ENCODE assay signal across 15 mouse cellular contexts in genomic region chr17:35061299-35061698, GRCm38 (mm10). TPM values are rescaled to one million over a fixed set of nuclear protein-coding genes. Genes with fewer than 3 reads are reported as not detected.
DNase-seq lines count a peak whose midpoint lies in the region; ATAC-seq lines count a peak whose summit lies in the region.
"Had no signal": no experiment of that assay in that cellular context is flagged by ENCODE, and none has a peak within 500 bp of the region (broad histone marks: within the 10 kb centered on the region; RNA-seq: fewer than 3 reads in every experiment).

No protein-coding gene starts in this region.

- no peak overlapping the region for H3K9ac ChIP-seq in hindbrain, embryonic 12.5 days
- no peak overlapping the region for H3K9ac ChIP-seq in hindbrain, embryonic 11.5 days (ENCODE audit: low read depth, low read length)
- H3K9ac ChIP-seq in neural tube, embryonic 11.5 days (ENCODE audit: low read length), result no peak overlapping the region
- no peak overlapping the region for H3K9ac ChIP-seq in limb, embryonic 12.5 days (replicated peaks)

- H3K27ac ChIP-seq in hindbrain, embryonic 12.5 days, result no peak overlapping the region
- H3K27ac ChIP-seq in hindbrain, embryonic 11.5 days (ENCODE audit: low read depth, low read length), result no peak overlapping the region
- H3K27ac ChIP-seq in neural tube, embryonic 11.5 days (ENCODE audit: low read depth, low read length), result no peak overlapping the region
- no peak overlapping the region for H3K27ac ChIP-seq in limb, embryonic 12.5 days
- H3K27ac ChIP-seq: heart, embryonic 10.5 days; hindbrain, embryonic 14.5 days had no signal

- H3K4me2 ChIP-seq in hindbrain, embryonic 12.5 days (replicated peaks), result 0 out of 2 replicates have a peak overlapping the region, but pooled peaks have one; percentile 15
- H3K4me2 ChIP-seq in hindbrain, embryonic 11.5 days (replicated peaks; ENCODE audit: low read depth, low read length), result no peak overlapping the region
- no peak overlapping the region for H3K4me2 ChIP-seq in neural tube, embryonic 11.5 days (ENCODE audit: low read depth)
- H3K4me2 ChIP-seq in limb, embryonic 12.5 days, result no peak overlapping the region

- no peaks in the 10 kb centered on the region for H3K9me3 ChIP-seq in hindbrain, embryonic 12.5 days (replicated peaks)
- H3K9me3 ChIP-seq in hindbrain, embryonic 11.5 days (ENCODE audit: control insufficient read depth, low read length), result no peaks in the 10 kb centered on the region
- no peaks in the 10 kb centered on the region for H3K9me3 ChIP-seq in neural tube, embryonic 11.5 days (ENCODE audit: control insufficient read depth, low read length)
- H3K9me3 ChIP-seq in limb, embryonic 12.5 days, result no peaks in the 10 kb centered on the region
- H3K9me3 ChIP-seq: heart, embryonic 10.5 days had no signal

- peak overlapping the region; percentile 73; the same call in 1 of the 2 replicates for H3K4me3 ChIP-seq in hindbrain, embryonic 12.5 days
- no peak overlapping the region for H3K4me3 ChIP-seq in hindbrain, embryonic 11.5 days (ENCODE audit: low read depth, low read length)
- 0 out of 2 replicates have a peak overlapping the region, but pooled peaks have one; percentile 60 for H3K4me3 ChIP-seq in neural tube, embryonic 11.5 days (ENCODE audit: low read depth, low read length)
- H3K4me3 ChIP-seq in limb, embryonic 12.5 days (replicated peaks), result 0 out of 2 replicates have a peak overlapping the region, but pooled peaks have one; percentile 83

- peaks cover 29% of the 10 kb centered on the region for H3K36me3 ChIP-seq in hindbrain, embryonic 12.5 days
- H3K36me3 ChIP-seq in hindbrain, embryonic 11.5 days (ENCODE audit: control insufficient read depth, insufficient read depth, low read length), result peaks cover 8% of the 10 kb centered on the region; the same call in 1 of the 2 replicates
- H3K36me3 ChIP-seq in neural tube, embryonic 11.5 days (ENCODE audit: control insufficient read depth, insufficient read depth, low read length), result peaks cover 3% of the 10 kb centered on the region
- peaks cover 56% of the 10 kb centered on the region for H3K36me3 ChIP-seq in limb, embryonic 12.5 days

- ATAC-seq in hindbrain, embryonic 12.5 days (ENCODE audit: low FRiP score), result no peak
- no peak for ATAC-seq in hindbrain, embryonic 11.5 days (ENCODE audit: low FRiP score)
- no peak for ATAC-seq in neural tube, embryonic 11.5 days (ENCODE audit: insufficient read depth, low FRiP score, low TSS enrichment)
- no peak for ATAC-seq in limb, embryonic 12.5 days (ENCODE audit: insufficient number of reproducible peaks, insufficient read depth, low FRiP score, low TSS enrichment, low read depth)

- WGBS in hindbrain, embryonic 12.5 days, result 83% methylated on average over 8 of the region's 8 CpGs
- WGBS in hindbrain, embryonic 11.5 days, result 86% methylated on average over 8 of the region's 8 CpGs
- 85% methylated on average over 8 of the region's 8 CpGs for WGBS in neural tube, embryonic 11.5 days
- 84% methylated on average over 8 of the region's 8 CpGs for WGBS in limb, embryonic 12.5 days

- peaks cover 34% of the 10 kb centered on the region for H3K27me3 ChIP-seq in hindbrain, embryonic 12.5 days
- H3K27me3 ChIP-seq in hindbrain, embryonic 11.5 days (ENCODE audit: control insufficient read depth, insufficient read depth, low read length), result peaks cover 9% of the 10 kb centered on the region
- peaks cover 17% of the 10 kb centered on the region for H3K27me3 ChIP-seq in neural tube, embryonic 11.5 days (ENCODE audit: control insufficient read depth, insufficient read depth, low read length)
- peaks cover 33% of the 10 kb centered on the region for H3K27me3 ChIP-seq in limb, embryonic 12.5 days

- peaks cover 50% of the 10 kb centered on the region for H3K4me1 ChIP-seq in hindbrain, embryonic 12.5 days
- peaks cover 3% of the 10 kb centered on the region; the same call in 1 of the 2 replicates for H3K4me1 ChIP-seq in hindbrain, embryonic 11.5 days (replicated peaks; ENCODE audit: control insufficient read depth, insufficient read depth, low read length)
- H3K4me1 ChIP-seq in neural tube, embryonic 11.5 days (ENCODE audit: control insufficient read depth, insufficient read depth, low read length), result peaks cover 23% of the 10 kb centered on the region
- peaks cover 39% of the 10 kb centered on the region for H3K4me1 ChIP-seq in limb, embryonic 12.5 days (replicated peaks)

- DNase-seq in hindbrain, embryonic 11.5 days (ENCODE audit: low spot score), result no peak
- no peak for DNase-seq in neural tube, embryonic 11.5 days (ENCODE audit: low spot score)
- no peak for DNase-seq in neural tube, embryonic 10.5 days (ENCODE audit: extremely low spot score, low spot score)
- DNase-seq in ovary, postnatal 10 days (ENCODE audit: low spot score), result no peak
- no peak for DNase-seq in layer of hippocampus, adult 18-20 months (ENCODE audit: low spot score in 2 of 2)
- DNase-seq: lung, adult 2 months; right cerebral cortex, postnatal 4 days had no signal

RNA-seq across cellular contexts. Expression of gene Ddah2, which starts 2.5 kb away (rescaled TPM):
- polyA plus RNA-seq in hindbrain, embryonic 12.5 days (2016; fragmentation: Nextera tagmentation; extraction: Ambion mirVana), result 512 and 517 TPM in 2 replicates
- 614 and 636 TPM in 2 replicates for polyA plus RNA-seq in hindbrain, embryonic 11.5 days (2014; fragmentation: Nextera tagmentation; extraction: Ambion mirVana)
- 638 and 659 TPM in 2 replicates for polyA plus RNA-seq in neural tube, embryonic 11.5 days (2014; fragmentation: Nextera tagmentation; extraction: Ambion mirVana)
- polyA plus RNA-seq in limb, embryonic 12.5 days (2016; fragmentation: Nextera tagmentation; extraction: Ambion mirVana), result 489 and 492 TPM in 2 replicates
- total RNA-seq in layer of hippocampus, adult 18-20 months (2021), result 10 to 100 TPM in 1 of 2 experiments, 1 to 10 TPM in 1; 9.4 to 11.0 TPM
- total RNA-seq: monocyte, adult 5-6 weeks had no signal

RNA-seq across cellular contexts. Expression of gene Ly6g6c, which starts 3.9 kb away (rescaled TPM):
- polyA plus RNA-seq in hindbrain, embryonic 12.5 days (2016; fragmentation: Nextera tagmentation; extraction: Ambion mirVana), result not detected in 2 replicates
- 0.19 TPM in 1 of 2 replicates, not detected in the other for polyA plus RNA-seq in hindbrain, embryonic 11.5 days (2014; fragmentation: Nextera tagmentation; extraction: Ambion mirVana)
- polyA plus RNA-seq in neural tube, embryonic 11.5 days (2014; fragmentation: Nextera tagmentation; extraction: Ambion mirVana), result 0.43 TPM in 1 of 2 replicates, not detected in the other
- polyA plus RNA-seq in limb, embryonic 12.5 days (2016; fragmentation: Nextera tagmentation; extraction: Ambion mirVana), result not detected in 2 replicates
- total RNA-seq in layer of hippocampus, adult 18-20 months (2021), result not detected
- total RNA-seq: gastrocnemius, adult 8-10 months; monocyte, adult 5-6 weeks had no signal
- polyA plus RNA-seq: cortical plate, adult 2 months; heart, embryonic 10.5 days; hindbrain, embryonic 14.5 days had no signal

RNA-seq across cellular contexts. Expression of gene Mpig6b, which starts 4.7 kb away (rescaled TPM):
- polyA plus RNA-seq in hindbrain, embryonic 12.5 days (2016; fragmentation: Nextera tagmentation; extraction: Ambion mirVana), result 0.46 and 0.52 TPM in 2 replicates
- polyA plus RNA-seq in hindbrain, embryonic 11.5 days (2014; fragmentation: Nextera tagmentation; extraction: Ambion mirVana), result 0.66 and 1.1 TPM in 2 replicates
- 1.5 and 2.0 TPM in 2 replicates for polyA plus RNA-seq in neural tube, embryonic 11.5 days (2014; fragmentation: Nextera tagmentation; extraction: Ambion mirVana)
- polyA plus RNA-seq in limb, embryonic 12.5 days (2016; fragmentation: Nextera tagmentation; extraction: Ambion mirVana), result 0.68 and 0.76 TPM in 2 replicates
- not detected for total RNA-seq in layer of hippocampus, adult 18-20 months (2021)
- total RNA-seq: adrenal gland, postnatal 36 days; gastrocnemius, adult 8-10 months had no signal
- polyA plus RNA-seq: cortical plate, adult 2 months had no signal

RNA-seq across cellular contexts. Expression of gene Clic1, which starts 11.5 kb away (rescaled TPM):
- 157 and 159 TPM in 2 replicates for polyA plus RNA-seq in hindbrain, embryonic 12.5 days (2016; fragmentation: Nextera tagmentation; extraction: Ambion mirVana)
- 45.6 and 85.1 TPM in 2 replicates for polyA plus RNA-seq in hindbrain, embryonic 11.5 days (2014; fragmentation: Nextera tagmentation; extraction: Ambion mirVana)
- 82.8 and 89.7 TPM in 2 replicates for polyA plus RNA-seq in neural tube, embryonic 11.5 days (2014; fragmentation: Nextera tagmentation; extraction: Ambion mirVana)
- polyA plus RNA-seq in limb, embryonic 12.5 days (2016; fragmentation: Nextera tagmentation; extraction: Ambion mirVana), result 194 and 195 TPM in 2 replicates
- total RNA-seq in layer of hippocampus, adult 18-20 months (2021), result 1 to 10 TPM; 7.7 to 8.3 TPM

RNA-seq across cellular contexts. Expression of gene Msh5, which starts 14.8 kb away (rescaled TPM):
- polyA plus RNA-seq in hindbrain, embryonic 12.5 days (2016; fragmentation: Nextera tagmentation; extraction: Ambion mirVana), result 3.0 and 3.1 TPM in 2 replicates
- 3.1 and 4.2 TPM in 2 replicates for polyA plus RNA-seq in hindbrain, embryonic 11.5 days (2014; fragmentation: Nextera tagmentation; extraction: Ambion mirVana)
- 4.1 and 6.2 TPM in 2 replicates for polyA plus RNA-seq in neural tube, embryonic 11.5 days (2014; fragmentation: Nextera tagmentation; extraction: Ambion mirVana)
- 2.9 and 3.4 TPM in 2 replicates for polyA plus RNA-seq in limb, embryonic 12.5 days (2016; fragmentation: Nextera tagmentation; extraction: Ambion mirVana)
- total RNA-seq in layer of hippocampus, adult 18-20 months (2021), result 1 to 10 TPM; 1.5 to 1.6 TPM
- total RNA-seq: gastrocnemius, adult 8-10 months had no signal
